Mouse (Mus musculus): ENCODE data around the gene Dnajb14. TPM values are rescaled to one million over a fixed set of nuclear protein-coding genes. Genes with fewer than 3 reads are reported as not detected.
A peak's percentile ranks its signal among the peaks of the same experiment; 100 is the strongest.

The Dnajb14 gene
- 2.5 TPM for polyA plus RNA-seq (2012; fragmentation: generic; extraction: Trizol)

- H3K79me2 ChIP-seq (ENCODE audit: control insufficient read depth, insufficient read depth) = peaks cover 19% of the 10 kb centered on the region
- H3K27me3 ChIP-seq (ENCODE audit: control insufficient read depth, insufficient read depth, insufficient read length) = no peaks in the 10 kb centered on the region
- H3K36me3 ChIP-seq (ENCODE audit: control insufficient read depth, insufficient read depth) = peaks cover 16% of the 10 kb centered on the region
- H3K4me2 ChIP-seq (ENCODE audit: low read depth) = peak within 1 kb of the TSS; percentile 87
- TF ChIP-seq MYOG (IDR thresholded peaks at IDR 0.05; ENCODE audit: control insufficient read depth in 1 of 3, insufficient read depth in 1 of 3, insufficient read length in 2 of 3, low read depth in 2 of 3) = peak in 2 of 3 experiments; percentile 45 to 48
- no peak for TF ChIP-seq CEBPB (IDR thresholded peaks at IDR 0.05; ENCODE audit: insufficient read depth, poor library complexity, severe bottlenecking)
- peak; percentile 85 for TF ChIP-seq POLR2A (IDR thresholded peaks at IDR 0.05; ENCODE audit: insufficient read length, low read depth)
- TF ChIP-seq SRF (IDR thresholded peaks at IDR 0.05; ENCODE audit: control insufficient read depth, insufficient read length, low read depth) = no peak
- TF ChIP-seq MYOD1 (IDR thresholded peaks at IDR 0.05; ENCODE audit: control insufficient read depth in 1 of 3, insufficient read length in 2 of 3, low read depth in 2 of 3) = peak in 2 of 3 experiments; percentile 41 to 69
- no peak for TF ChIP-seq REST (IDR thresholded peaks at IDR 0.05; ENCODE audit: insufficient read depth, insufficient read length)
- peak; percentile 86 for TF ChIP-seq POLR2AphosphoS2 (IDR thresholded peaks at IDR 0.05; ENCODE audit: insufficient read length, low read depth)
- H3K4me3 ChIP-seq = peak within 1 kb of the TSS; percentile 67
- peak within 1 kb of the TSS; percentile 98 for H3ac ChIP-seq (ENCODE audit: control insufficient read depth, insufficient read length)
These were observed at the start of gene Dnajb14 for GRCm38 (mm10) chr3:137867437-137868093. Dnajb14 (plus strand) TSS chr3:137867675.

DNA sequence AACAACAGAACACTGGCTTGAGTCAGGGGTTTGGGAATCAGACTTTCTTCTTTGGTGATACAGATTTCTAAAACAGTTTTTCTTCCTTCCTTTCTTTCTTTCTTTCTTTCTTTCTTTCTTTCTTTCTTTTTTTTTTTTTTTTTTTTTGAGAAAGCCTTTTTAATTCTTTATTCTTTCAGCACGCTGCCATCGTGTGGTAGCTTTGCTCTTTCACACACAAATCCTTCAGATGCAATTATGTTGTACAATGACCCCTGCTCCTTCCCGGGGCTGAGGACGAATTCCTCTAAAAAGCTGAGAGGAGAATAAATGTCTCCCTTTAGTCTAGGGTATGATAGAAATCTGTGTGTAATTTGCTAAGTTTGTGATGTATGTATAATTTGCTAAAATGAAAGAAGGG is 48.8 kb upstream of the Dnajb14 start:
- Histone ChIP-seq H3K27me3 (ENCODE audit: control insufficient read depth, insufficient read depth, insufficient read length) (no peaks in the 10 kb centered on the region), H3K4me3 (no peak overlapping the region), H3K79me2 (ENCODE audit: control insufficient read depth, insufficient read depth) (no peaks in the 10 kb centered on the region), H3K36me3 (ENCODE audit: control insufficient read depth, insufficient read depth) (no peaks in the 10 kb centered on the region), H3K4me2 (ENCODE audit: low read depth) (no peak overlapping the region), H3ac (ENCODE audit: control insufficient read depth, insufficient read length) (no peak overlapping the region)
- no peak for TF ChIP-seq POLR2A (IDR thresholded peaks at IDR 0.05; ENCODE audit: insufficient read length, low read depth)
- TF ChIP-seq POLR2AphosphoS2 (IDR thresholded peaks at IDR 0.05; ENCODE audit: insufficient read length, low read depth) = no peak
- TF ChIP-seq MYOD1 (IDR thresholded peaks at IDR 0.05; ENCODE audit: control insufficient read depth in 1 of 3, insufficient read length in 2 of 3, low read depth in 2 of 3) = no peak
- TF ChIP-seq E2F4 (IDR thresholded peaks at IDR 0.05; ENCODE audit: insufficient read depth) = no peak
- no peak for TF ChIP-seq TCF3 (IDR thresholded peaks at IDR 0.05; ENCODE audit: insufficient read length, low read depth)
- TF ChIP-seq MYOG (IDR thresholded peaks at IDR 0.05; ENCODE audit: control insufficient read depth in 1 of 3, insufficient read depth in 1 of 3, insufficient read length in 2 of 3, low read depth in 2 of 3) = no peak
- no peak for TF ChIP-seq REST (IDR thresholded peaks at IDR 0.05; ENCODE audit: insufficient read depth, insufficient read length)
- TF ChIP-seq SRF (IDR thresholded peaks at IDR 0.05; ENCODE audit: control insufficient read depth, insufficient read length, low read depth) = no peak
- no peak for TF ChIP-seq MAX (IDR thresholded peaks at IDR 0.05; ENCODE audit: low read depth)

GRCm38 (mm10) chr3:137820688-137821467 is 46.6 kb upstream of the Dnajb14 start:
- H3K4me3 ChIP-seq = no peak overlapping the region
- no peak overlapping the region for H3ac ChIP-seq (ENCODE audit: control insufficient read depth, insufficient read length)
- no peaks in the 10 kb centered on the region for H3K36me3 ChIP-seq (ENCODE audit: control insufficient read depth, insufficient read depth)
- H3K4me2 ChIP-seq (ENCODE audit: low read depth) = no peak overlapping the region
- no peaks in the 10 kb centered on the region for H3K27me3 ChIP-seq (ENCODE audit: control insufficient read depth, insufficient read depth, insufficient read length)
- TF ChIP-seq POLR2AphosphoS2 (IDR thresholded peaks at IDR 0.05; ENCODE audit: insufficient read length, low read depth) (no peak), MAX (IDR thresholded peaks at IDR 0.05; ENCODE audit: low read depth) (no peak), REST (IDR thresholded peaks at IDR 0.05; ENCODE audit: insufficient read depth, insufficient read length) (no peak), POLR2A (IDR thresholded peaks at IDR 0.05; ENCODE audit: insufficient read length, low read depth) (no peak), MYOD1 (IDR thresholded peaks at IDR 0.05; ENCODE audit: control insufficient read depth in 1 of 3, insufficient read length in 2 of 3, low read depth in 2 of 3) (no peak), SRF (IDR thresholded peaks at IDR 0.05; ENCODE audit: control insufficient read depth, insufficient read length, low read depth) (no peak), MYOG (IDR thresholded peaks at IDR 0.05; ENCODE audit: control insufficient read depth in 1 of 3, insufficient read depth in 1 of 3, insufficient read length in 2 of 3, low read depth in 2 of 3) (no peak), USF1 (IDR thresholded peaks at IDR 0.05; ENCODE audit: low read depth) (no peak), CEBPB (IDR thresholded peaks at IDR 0.05; ENCODE audit: insufficient read depth, poor library complexity, severe bottlenecking) (no peak), TCF3 (IDR thresholded peaks at IDR 0.05; ENCODE audit: insufficient read length, low read depth) (no peak), TCF12 (IDR thresholded peaks at IDR 0.05; ENCODE audit: insufficient read depth, poor library complexity, severe bottlenecking) (no peak), E2F4 (IDR thresholded peaks at IDR 0.05; ENCODE audit: insufficient read depth) (no peak)
- H3K79me2 ChIP-seq (ENCODE audit: control insufficient read depth, insufficient read depth) = no peaks in the 10 kb centered on the region

GRCm38 (mm10) chr3:137823317-137823716 is 44.2 kb upstream of the Dnajb14 start:
- Histone ChIP-seq H3K4me3 (no peak overlapping the region), H3ac (ENCODE audit: control insufficient read depth, insufficient read length) (no peak overlapping the region), H3K27me3 (ENCODE audit: control insufficient read depth, insufficient read depth, insufficient read length) (no peaks in the 10 kb centered on the region), H3K79me2 (ENCODE audit: control insufficient read depth, insufficient read depth) (no peaks in the 10 kb centered on the region), H3K36me3 (ENCODE audit: control insufficient read depth, insufficient read depth) (no peaks in the 10 kb centered on the region), H3K4me2 (ENCODE audit: low read depth) (no peak overlapping the region)
- TF ChIP-seq E2F4 (IDR thresholded peaks at IDR 0.05; ENCODE audit: insufficient read depth) (no peak), MYOD1 (IDR thresholded peaks at IDR 0.05; ENCODE audit: control insufficient read depth in 1 of 3, insufficient read length in 2 of 3, low read depth in 2 of 3) (no peak), TCF3 (IDR thresholded peaks at IDR 0.05; ENCODE audit: insufficient read length, low read depth) (no peak), POLR2A (IDR thresholded peaks at IDR 0.05; ENCODE audit: insufficient read length, low read depth) (no peak), TCF12 (IDR thresholded peaks at IDR 0.05; ENCODE audit: insufficient read depth, poor library complexity, severe bottlenecking) (no peak), CEBPB (IDR thresholded peaks at IDR 0.05; ENCODE audit: insufficient read depth, poor library complexity, severe bottlenecking) (no peak), USF1 (IDR thresholded peaks at IDR 0.05; ENCODE audit: low read depth) (no peak), MAX (IDR thresholded peaks at IDR 0.05; ENCODE audit: low read depth) (no peak), POLR2AphosphoS2 (IDR thresholded peaks at IDR 0.05; ENCODE audit: insufficient read length, low read depth) (no peak), REST (IDR thresholded peaks at IDR 0.05; ENCODE audit: insufficient read depth, insufficient read length) (no peak), MYOG (IDR thresholded peaks at IDR 0.05; ENCODE audit: control insufficient read depth in 1 of 3, insufficient read depth in 1 of 3, insufficient read length in 2 of 3, low read depth in 2 of 3) (no peak), SRF (IDR thresholded peaks at IDR 0.05; ENCODE audit: control insufficient read depth, insufficient read length, low read depth) (no peak)

Data from myocyte (in vitro differentiated cells).